Mouse (Mus musculus) c-Kit-positive CD71-positive TER-119-positive erythroid progenitor cells, embryonic 14.5 days (primary cell): ENCODE measurements around the gene Lima1.
"Not testable (repeated sequence)": the region's sequence is repeated elsewhere in the genome, so short reads cannot be mapped to it uniquely, and the experiment has no call there.

ENCODE experiments used
- DNase-seq: peaks from one replicate; pipeline ENCODE4 v3.0.0-alpha.2; 2013; ENCODE audit warnings: low spot score

The Lima1 gene

GRCm38 (mm10) chr15:99803186-99803644 is 72.0 kb downstream of the Lima1 start:
- peak; percentile 7 for DNase-seq

DNA sequence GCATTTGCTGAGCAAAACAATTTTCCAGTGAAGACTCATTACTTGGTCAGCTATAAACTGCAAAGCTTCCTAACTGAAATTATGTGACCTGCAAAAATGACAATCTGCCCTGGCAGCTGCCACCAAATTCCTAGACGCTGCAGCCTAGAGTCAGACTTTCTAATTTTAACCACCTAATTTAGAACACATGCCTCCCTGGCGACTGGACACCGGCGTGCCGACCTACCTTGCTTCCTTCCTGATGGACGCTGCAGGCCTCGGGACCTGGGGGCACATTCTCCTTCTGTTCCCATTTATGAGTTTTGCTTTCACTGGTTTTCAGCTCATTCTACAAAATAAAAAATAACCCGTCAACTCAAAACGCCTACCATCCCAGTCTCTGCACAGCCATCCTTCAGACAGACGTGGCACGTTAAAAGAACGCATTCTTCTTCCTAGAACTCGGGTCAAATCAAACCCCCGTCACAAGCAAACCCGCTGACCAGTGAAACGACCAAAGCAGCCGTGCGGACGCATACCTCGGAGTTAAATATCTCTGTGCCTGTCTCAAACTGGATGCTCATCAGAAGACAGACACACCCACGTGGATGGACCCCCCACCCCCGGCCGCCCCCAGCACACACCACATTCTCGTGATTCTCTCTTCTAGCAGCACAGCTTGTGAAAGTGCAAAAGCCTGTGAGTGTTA is 73.2 kb downstream of the Lima1 start:
- DNase-seq = no peak

- no peak for DNase-seq
These were observed 75.5 kb downstream of the Lima1 start for GRCm38 (mm10) chr15:99799706-99800105.

DNA sequence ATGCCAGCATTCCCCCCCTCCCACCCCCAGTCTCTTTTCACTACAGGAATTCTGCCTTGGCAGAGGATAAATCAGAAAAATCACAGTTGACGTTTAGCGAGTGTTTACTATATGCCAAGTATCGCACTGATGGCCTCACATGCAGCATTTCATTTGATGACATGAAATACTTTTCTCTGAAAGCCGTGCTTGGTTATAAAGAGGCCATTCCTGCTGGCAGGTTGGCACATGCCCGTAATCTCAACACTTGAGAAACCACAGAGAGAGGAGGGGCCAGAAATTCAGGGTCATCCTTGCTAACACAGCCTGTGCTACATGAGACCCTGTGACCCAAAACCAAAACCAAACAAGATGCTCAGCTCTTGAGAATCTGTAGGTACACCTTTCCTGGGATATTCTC is 77.4 kb downstream of the Lima1 start:
- DNase-seq = no peak

DNA sequence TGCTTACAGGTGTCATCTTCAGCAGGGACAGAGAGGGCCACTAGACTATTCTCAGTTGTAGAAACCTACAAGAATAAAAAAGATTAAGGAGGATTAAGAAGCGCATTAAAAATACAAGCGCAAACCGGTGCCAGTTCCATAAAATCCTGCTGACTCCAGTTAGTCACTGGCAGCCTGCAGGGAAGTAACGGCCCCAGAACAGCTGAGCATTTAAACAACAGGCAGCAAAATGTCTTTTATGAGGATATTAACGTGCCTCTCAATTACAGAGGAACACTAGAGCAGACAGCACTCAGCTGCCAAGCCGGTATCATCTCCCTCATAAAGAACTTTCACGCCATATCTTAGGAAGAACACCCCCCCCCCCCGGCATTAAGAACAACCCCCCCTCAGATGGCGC is 78.5 kb downstream of the Lima1 start:
- no peak for DNase-seq

GRCm38 (mm10) chr15:99796066-99796465 is 79.2 kb downstream of the Lima1 start:
- no peak for DNase-seq

DNA sequence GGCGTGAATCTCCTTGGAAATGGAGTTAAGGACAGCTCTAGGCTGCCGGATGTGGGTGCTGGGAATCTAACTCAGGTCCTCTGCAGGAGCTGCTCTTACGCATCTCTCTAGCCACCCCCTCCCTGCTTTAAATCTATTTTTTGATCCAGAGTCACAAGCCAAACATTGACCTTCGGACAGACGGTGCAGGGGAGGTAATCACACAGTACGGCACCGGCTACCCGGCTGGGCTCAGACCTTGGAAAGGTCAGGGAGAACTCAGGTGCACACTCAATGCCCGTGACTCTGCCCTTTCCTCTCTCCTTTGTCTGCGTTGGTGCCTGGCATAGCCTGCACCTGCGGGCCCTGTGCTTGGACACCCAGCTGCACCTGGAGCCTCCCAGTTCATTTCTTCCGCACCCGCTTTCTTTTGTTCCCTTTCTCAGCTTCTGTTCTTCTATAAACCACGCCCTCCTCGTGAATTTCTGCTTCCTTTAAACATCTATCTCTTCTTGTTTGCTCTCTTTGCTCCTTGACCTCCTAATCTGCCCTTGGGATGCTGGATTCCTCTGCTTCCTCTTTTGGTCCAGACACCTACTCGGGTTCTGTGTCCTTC is 82.9 kb downstream of the Lima1 start:
- DNase-seq = no peak

DNA sequence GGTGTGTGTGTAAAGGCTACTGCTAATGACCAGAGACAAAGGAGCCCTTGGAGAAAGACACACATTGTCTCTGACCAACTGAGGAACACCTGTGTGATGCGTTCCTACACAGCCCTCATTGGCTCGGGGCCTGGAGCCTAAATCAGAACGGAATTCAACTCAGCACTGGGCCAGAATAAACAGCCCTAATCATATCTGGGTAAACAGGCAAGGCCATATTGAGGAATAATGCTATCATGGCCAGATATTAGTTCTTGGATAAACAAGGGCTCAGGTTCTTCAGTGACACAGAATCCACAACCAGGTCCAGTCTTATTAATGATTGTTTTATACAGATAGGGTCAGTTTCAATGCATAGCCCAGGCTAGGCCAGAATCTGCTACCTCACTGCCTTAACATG is 84.3 kb downstream of the Lima1 start:
- no peak for DNase-seq

GRCm38 (mm10) chr15:99790464-99790863 is 84.8 kb downstream of the Lima1 start:
- no peak for DNase-seq

DNA sequence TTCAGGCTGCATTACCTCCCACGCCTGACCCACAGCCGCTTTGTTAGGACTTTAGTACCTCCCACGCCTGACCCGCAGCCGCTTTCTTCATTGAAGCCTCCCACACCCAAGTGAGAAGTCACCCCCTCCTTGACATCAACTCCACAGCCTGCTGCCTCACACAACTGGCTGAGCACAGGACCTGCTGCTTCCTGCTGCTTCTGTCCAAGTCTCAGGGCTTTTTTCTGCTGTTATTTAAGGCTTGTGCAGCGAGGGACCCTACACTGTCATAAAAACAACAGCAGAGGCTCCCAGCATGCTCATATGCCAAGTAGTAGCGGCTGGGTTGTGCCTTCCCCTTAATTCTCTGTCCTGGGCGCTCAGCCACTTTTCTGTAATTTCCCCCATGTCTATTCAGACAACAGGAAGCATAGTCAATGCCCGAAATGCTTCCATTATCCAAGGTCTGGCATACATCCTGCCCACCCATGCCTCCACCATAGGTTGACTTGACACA is 87.6 kb downstream of the Lima1 start:
- DNase-seq = no peak

DNA sequence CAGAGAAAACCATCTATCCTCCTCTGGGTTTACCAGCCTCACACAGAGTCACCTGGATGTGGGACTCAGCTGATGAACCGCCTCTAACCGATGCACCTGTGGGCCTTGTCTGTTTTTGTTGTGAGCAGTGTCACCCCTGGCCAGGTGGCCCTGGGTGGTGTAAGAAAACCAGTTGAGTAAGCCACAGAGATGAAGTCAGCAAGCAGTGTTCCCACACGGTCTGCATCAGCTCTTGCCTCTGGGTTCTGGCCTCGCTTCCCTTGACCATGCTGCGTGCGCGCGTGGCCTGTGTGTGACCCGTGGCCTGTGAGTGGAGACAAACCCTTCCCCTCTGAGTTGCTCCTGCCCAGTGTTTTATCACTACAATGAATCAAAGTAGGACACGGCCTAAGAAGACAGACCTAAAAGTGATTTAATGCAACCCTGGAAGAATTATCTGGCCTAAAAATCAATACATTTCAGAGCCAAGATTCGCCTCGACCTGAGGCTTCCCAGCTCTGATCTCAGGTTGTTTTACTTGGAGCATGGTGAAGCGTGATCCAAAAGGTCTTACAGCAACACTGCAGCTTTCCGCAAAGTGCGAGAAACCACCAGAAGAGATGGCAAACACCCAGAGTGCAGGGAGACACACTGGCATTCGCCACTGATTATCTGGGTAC is 96.5 kb downstream of the Lima1 start:
- no peak for DNase-seq

DNA sequence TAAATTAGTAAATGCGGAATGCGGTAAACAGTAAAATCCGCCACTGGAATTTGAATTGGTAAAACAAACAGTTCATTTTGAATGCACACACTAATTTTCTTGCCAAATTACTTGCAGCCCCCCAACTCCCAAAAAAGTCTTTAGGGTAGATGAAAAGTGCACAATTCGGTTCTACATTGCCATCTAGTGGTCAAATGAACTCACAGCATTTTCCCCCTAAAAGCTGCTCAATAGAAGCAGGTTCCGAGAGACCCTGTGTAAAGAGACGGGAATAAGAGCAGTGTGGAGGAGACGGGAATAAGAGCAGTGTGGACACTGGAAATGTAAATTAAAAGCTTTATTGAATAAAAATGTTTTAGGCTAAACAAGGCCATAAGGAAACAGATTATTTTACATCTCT is 97.1 kb downstream of the Lima1 start:
- peak; percentile 39 for DNase-seq

GRCm38 (mm10) chr15:99772925-99773324 is 102.3 kb downstream of the Lima1 start:
- no peak for DNase-seq

DNA sequence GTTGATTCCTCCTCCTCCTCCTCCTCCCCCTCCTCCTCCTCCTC is 102.6 kb downstream of the Lima1 start, which contains the start of gene Cers5:
Cers5 (minus strand) TSS at position 5 of the 44 bp plus-strand sequence.
- DNase-seq = not testable (repeated sequence)

DNA sequence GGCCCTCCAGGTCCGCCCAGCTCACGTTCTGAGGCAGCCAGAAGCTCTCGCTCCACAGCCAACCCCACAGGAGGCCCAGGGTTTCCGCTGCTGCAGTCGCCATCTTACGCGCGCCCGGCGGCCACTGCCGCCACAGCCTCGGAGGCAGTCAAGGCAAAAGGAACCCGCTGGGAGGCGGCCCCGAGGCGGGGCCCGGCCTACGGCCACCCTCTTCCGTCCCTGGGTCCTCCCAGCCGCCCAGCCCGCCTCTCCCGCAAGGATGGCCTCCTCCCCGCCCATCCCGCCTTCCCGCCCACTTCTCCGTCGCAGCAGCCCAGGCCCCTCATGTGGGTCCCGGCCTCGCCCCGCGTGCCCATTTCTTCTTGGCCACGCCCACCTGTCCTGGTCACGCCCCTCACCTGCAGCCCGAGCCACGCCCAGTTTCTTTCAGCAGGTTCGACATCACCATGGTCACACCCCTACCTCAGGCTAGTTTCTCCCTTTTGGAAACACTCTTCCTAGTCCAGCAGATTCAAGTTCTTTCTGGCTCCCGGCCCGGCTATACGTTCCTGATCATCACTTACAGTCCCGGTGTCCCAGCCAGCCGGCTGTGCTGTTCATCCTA is 102.9 kb downstream of the Lima1 start:
- DNase-seq = peak; percentile 46

DNA sequence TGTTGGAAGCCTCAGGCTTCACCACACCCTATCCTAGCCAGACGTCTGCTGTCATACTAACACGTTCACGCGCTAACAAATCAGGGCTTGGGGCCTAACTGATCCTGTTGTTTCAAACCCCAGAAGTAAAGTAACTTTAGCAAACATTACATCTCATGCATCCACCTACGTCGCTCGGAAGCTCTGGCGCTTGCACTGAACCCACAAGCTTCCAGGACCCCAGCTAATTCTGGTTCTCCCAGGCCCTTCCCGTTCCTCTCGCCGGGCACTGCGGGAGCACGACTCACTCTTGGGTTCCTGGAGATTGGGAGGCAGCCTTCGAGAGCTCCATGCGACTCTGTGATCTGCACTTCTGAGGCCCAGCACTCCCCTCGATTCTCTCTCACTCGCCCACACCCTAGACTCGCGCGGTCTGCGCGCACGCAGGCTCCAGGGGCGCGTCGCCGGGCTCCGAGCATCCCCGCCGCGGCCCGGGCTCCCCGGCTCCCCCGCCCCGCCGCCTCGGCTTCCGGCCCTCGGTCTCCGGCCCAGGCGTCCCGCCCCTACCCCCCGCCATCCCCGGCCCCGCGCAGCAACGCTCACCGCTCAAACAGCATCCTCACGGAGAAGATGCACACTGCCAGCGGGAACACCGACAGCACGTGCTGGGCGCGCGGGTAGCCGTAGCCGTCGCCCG is 103.5 kb downstream of the Lima1 start:
- DNase-seq = peak; percentile 13

DNA sequence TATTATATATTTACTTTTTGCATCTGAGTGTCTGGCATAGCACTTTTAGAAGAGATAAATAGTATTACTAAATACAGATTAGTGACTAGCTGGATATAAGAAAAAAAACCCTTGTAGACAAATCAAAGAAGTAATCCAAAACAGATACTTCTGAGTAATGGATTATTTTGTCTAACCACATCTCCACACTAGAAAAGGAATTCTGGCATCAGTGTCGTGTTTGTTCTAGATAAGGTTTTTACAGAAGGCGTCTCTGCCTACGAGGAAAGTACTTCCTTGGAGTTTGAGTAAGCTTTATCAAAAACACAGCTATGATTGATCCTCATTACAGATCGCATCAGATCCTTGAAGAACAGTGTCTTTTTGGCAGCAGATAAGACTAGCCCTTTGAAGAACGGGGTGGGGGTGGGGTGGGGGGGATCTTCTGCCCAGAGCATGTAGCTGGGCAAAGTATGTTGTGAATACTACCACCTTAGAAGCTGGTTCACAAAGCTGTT is 104.2 kb downstream of the Lima1 start:
- DNase-seq = no peak

DNA sequence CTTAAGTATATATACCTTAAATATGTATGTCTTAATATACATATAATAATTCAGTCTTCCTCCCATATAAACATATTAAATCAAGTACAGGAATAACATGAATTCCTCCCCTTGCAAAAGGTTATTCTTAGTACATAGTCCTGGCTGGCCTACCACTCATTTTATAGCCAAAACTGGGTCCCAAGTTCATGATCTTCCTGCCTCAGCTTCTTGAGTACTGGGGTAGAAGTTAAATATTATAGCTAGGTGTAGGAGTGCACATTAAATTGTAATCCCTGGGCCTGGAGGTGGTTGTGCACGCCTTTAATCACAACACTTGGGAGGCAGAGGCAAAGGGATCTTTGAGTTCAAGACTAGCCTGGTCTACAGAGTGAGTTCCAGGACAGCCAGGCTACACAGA is 106.5 kb downstream of the Lima1 start:
- no peak for DNase-seq

GRCm38 (mm10) chr15:99767467-99767866 is 107.8 kb downstream of the Lima1 start:
- DNase-seq = no peak

DNA sequence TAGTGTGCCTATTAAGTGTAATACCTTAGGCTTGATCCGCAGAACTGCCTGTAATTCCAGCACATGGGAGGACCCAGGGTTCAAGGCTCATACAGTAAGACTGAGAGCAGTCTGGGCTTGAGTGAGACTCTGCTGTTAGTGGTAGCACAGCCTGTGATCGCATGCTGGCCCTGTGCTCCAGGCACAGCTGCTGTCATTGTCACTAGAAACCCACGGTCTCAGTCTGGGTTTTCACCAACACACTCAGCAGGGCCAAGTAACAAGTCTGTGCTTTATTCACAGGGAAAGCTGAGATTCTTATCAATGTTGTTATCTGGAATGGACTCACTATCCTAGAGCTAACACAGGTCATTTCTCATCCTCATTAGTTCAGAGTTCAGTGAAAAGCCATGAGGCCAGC is 121.1 kb downstream of the Lima1 start:
- DNase-seq = no peak

- DNase-seq = no peak
These were observed 135.0 kb downstream of the Lima1 start for GRCm38 (mm10) chr15:99740229-99740628.

DNA sequence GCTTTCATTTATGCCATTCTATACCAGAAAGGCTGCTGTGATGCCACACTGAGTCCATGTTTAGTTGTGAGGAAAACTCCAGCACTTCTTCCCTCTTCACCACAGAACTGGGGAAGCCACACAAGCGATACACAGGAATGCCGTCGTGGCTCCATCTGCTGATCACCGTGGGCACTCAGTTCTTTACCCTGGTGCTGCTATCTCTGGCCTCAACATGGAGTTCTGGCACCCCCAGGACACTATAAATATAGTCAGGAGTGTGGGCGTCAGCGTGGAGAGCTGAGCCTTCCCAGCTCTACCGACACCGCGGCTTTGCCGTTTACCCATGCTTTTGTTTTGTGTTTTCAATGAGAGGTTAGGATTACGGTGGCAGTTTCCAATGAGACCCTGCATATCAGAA is 138.6 kb downstream of the Lima1 start:
- DNase-seq = no peak

- no peak for DNase-seq
These were observed 139.6 kb downstream of the Lima1 start for GRCm38 (mm10) chr15:99735631-99736030.
